Mouse (Mus musculus): Measurements from ENCODE around the gene Gpr146. TPM values are rescaled to one million over a fixed set of nuclear protein-coding genes. Genes with fewer than 3 reads are reported as not detected.

Gpr146 gene
- polyA plus RNA-seq, 1 experiment from 2014 or later, result 3.5 TPM

DNA sequence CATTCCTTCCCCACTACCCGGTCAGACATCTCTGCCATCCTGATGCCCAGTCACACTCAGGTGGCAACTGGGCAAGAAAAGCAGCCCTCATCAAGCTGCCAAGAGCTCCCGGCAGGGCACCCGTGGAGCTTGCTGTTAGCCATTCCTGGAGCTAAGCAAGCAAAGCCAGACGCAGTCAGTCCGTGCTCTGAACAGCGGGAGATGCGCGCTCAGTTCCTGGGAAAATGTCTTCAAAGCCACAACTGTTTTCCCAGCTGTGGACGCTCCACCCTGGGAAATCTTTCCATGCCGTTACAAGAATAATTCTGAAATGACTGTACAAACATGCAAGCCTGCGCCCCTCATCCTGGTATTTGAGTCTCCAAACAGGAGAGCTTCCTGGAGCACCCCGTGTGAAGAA lies 64.9 kb downstream of the Gpr146 start:
- H3K4me1 ChIP-seq (replicated peaks; ENCODE audit: control insufficient read depth, insufficient read depth), result no peaks in the 10 kb centered on the region; the same call in 1 of the 2 replicates
- no peaks in the 10 kb centered on the region for H3K9me3 ChIP-seq (ENCODE audit: control insufficient read depth, low read length)
- no peaks in the 10 kb centered on the region for H3K27me3 ChIP-seq (ENCODE audit: control insufficient read depth, insufficient read depth, low read length)
- no peak overlapping the region for H3K4me2 ChIP-seq (replicated peaks; ENCODE audit: low read depth)
- H3K9ac ChIP-seq (ENCODE audit: low read length), result no peak overlapping the region; the same call in 1 of the 2 replicates
- 54% methylated on average over 12 of the region's 12 CpGs for WGBS
- no peak for DNase-seq (ENCODE audit: low spot score)
- H3K36me3 ChIP-seq (ENCODE audit: control insufficient read depth, insufficient read depth, low read length), result no peaks in the 10 kb centered on the region
- no peak for ATAC-seq (ENCODE audit: low FRiP score, low TSS enrichment)
- no peak overlapping the region for H3K4me3 ChIP-seq (ENCODE audit: low read depth, low read length)
- no peak for TF ChIP-seq EP300 (optimal IDR thresholded peaks at IDR 0.05)
- TF ChIP-seq CTCF (IDR thresholded peaks at IDR 0.05; ENCODE audit: low read depth), result no peak
- no peak overlapping the region for H3K27ac ChIP-seq (replicated peaks)

DNA sequence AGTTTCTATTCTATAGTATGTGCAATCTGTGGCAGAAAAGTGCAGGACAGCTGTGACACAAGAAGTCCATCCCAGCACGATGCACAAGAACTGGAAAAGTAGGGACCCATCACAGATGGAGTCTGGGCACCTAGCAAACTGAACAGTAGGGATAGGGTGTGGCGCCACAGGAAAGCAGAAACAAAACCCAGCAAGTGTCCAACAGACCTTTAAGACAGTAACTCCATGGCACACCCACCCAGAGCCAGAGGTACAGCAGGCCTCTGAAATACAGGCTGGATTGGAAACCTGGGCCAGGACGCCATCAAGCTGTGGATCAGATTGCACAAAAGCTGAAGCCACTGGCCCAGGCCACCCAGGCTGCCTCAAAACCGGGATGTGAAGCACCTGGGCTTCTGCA lies 65.5 kb downstream of the Gpr146 start:
- WGBS, result 60% methylated on average over 4 of the region's 4 CpGs
- H3K36me3 ChIP-seq (ENCODE audit: control insufficient read depth, insufficient read depth, low read length), result no peaks in the 10 kb centered on the region

DNA sequence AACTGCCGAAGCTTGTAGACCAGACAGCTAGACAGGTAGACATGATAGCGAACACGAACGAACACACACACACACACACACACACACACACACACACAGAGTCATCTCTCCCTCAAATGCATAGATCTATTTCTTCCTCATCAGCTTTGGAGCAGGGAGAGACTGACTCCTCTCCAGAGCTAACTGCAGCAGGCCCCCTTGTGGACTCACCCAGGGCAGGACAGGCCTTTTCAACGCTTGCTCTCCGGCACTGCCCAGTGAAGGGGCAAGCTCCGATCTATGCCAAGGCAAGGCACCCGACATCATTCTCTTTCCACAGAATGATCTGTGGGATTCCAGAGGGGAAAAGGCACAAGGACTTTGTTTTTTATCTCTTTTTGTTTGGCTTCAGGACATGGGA lies 67.8 kb downstream of the Gpr146 start:
- ATAC-seq (ENCODE audit: low FRiP score, low TSS enrichment), result no peak
- TF ChIP-seq CTCF (IDR thresholded peaks at IDR 0.05; ENCODE audit: low read depth) (peak; percentile 68), EP300 (optimal IDR thresholded peaks at IDR 0.05) (no peak)
- Histone ChIP-seq H3K36me3 (ENCODE audit: control insufficient read depth, insufficient read depth, low read length) (no peaks in the 10 kb centered on the region), H3K4me1 (replicated peaks; ENCODE audit: control insufficient read depth, insufficient read depth) (no peaks in the 10 kb centered on the region; the same call in 1 of the 2 replicates), H3K27ac (replicated peaks) (no peak overlapping the region), H3K9me3 (ENCODE audit: control insufficient read depth, low read length) (no peaks in the 10 kb centered on the region), H3K27me3 (ENCODE audit: control insufficient read depth, insufficient read depth, low read length) (no peaks in the 10 kb centered on the region), H3K4me2 (replicated peaks; ENCODE audit: low read depth) (no peak overlapping the region), H3K9ac (ENCODE audit: low read length) (no peak overlapping the region), H3K4me3 (ENCODE audit: low read depth, low read length) (no peak overlapping the region)
- WGBS, result 82% methylated on average over 8 of the region's 8 CpGs
- no peak for DNase-seq (ENCODE audit: low spot score)

More for the DNA sequence above, 65.5 kb downstream of the Gpr146 start:
- no peaks in the 10 kb centered on the region for H3K9me3 ChIP-seq (ENCODE audit: control insufficient read depth, low read length)
- no peak overlapping the region for H3K4me3 ChIP-seq (ENCODE audit: low read depth, low read length)
- no peak overlapping the region for H3K9ac ChIP-seq (ENCODE audit: low read length)
- no peak for TF ChIP-seq CTCF (IDR thresholded peaks at IDR 0.05; ENCODE audit: low read depth)
- no peak for TF ChIP-seq EP300 (optimal IDR thresholded peaks at IDR 0.05)
- H3K4me2 ChIP-seq (replicated peaks; ENCODE audit: low read depth), result no peak overlapping the region
- DNase-seq (ENCODE audit: low spot score), result no peak
- H3K27me3 ChIP-seq (ENCODE audit: control insufficient read depth, insufficient read depth, low read length), result no peaks in the 10 kb centered on the region
- H3K4me1 ChIP-seq (replicated peaks; ENCODE audit: control insufficient read depth, insufficient read depth), result no peaks in the 10 kb centered on the region; the same call in 1 of the 2 replicates
- no peak overlapping the region for H3K27ac ChIP-seq (replicated peaks)
- no peak for ATAC-seq (ENCODE audit: low FRiP score, low TSS enrichment)

MicroRNAs within 50 kb of the gene (microRNA counts, 519-probe panel; counts per million panel counts)
- microRNA mmu-miR-339-3p (not detected), microRNA mmu-miR-339-5p (not detected)

Small RNAs within 50 kb of the gene (microRNA-seq; reads per million reads assigned to microRNA genes)
- gene Mir339, result 357 reads per million, percentile 62 among the genes with 10 or more reads in this experiment

Other genes starting within 250 kb of the Gpr146 start
- 9.6 and 10.6 TPM in 2 replicates for gene Prkar1b, start 227.7 kb upstream of the Gpr146 start, polyA plus RNA-seq (2015; fragmentation: Nextera tagmentation; extraction: Ambion mirVana)
- gene Dnaaf5, start 227.5 kb upstream of the Gpr146 start, polyA plus RNA-seq (2015; fragmentation: Nextera tagmentation; extraction: Ambion mirVana), result 1.9 and 2.3 TPM in 2 replicates
- gene Sun1, start 177.1 kb upstream of the Gpr146 start, polyA plus RNA-seq (2015; fragmentation: Nextera tagmentation; extraction: Ambion mirVana), result 24.0 TPM in 2 replicates
- gene Get4, start 125.4 kb upstream of the Gpr146 start, polyA plus RNA-seq (2015; fragmentation: Nextera tagmentation; extraction: Ambion mirVana), result 132 and 133 TPM in 2 replicates
- 13.8 and 14.9 TPM in 2 replicates for gene Adap1, start 52.1 kb upstream of the Gpr146 start, polyA plus RNA-seq (2015; fragmentation: Nextera tagmentation; extraction: Ambion mirVana)
- gene Cox19, start 26.3 kb upstream of the Gpr146 start, polyA plus RNA-seq (2015; fragmentation: Nextera tagmentation; extraction: Ambion mirVana), result 109 and 114 TPM in 2 replicates
- gene Cyp2w1, start 25.1 kb upstream of the Gpr146 start, polyA plus RNA-seq (2015; fragmentation: Nextera tagmentation; extraction: Ambion mirVana), result 4.8 and 8.5 TPM in 2 replicates
- gene C130050O18Rik, start 27.6 kb downstream of the Gpr146 start, polyA plus RNA-seq (2015; fragmentation: Nextera tagmentation; extraction: Ambion mirVana), result 0.41 and 0.46 TPM in 2 replicates
- gene Gper1, start 45.5 kb downstream of the Gpr146 start, polyA plus RNA-seq (2015; fragmentation: Nextera tagmentation; extraction: Ambion mirVana), result 2.8 and 3.2 TPM in 2 replicates
- 19.2 and 19.7 TPM in 2 replicates for gene 3110082I17Rik, start 82.8 kb downstream of the Gpr146 start, polyA plus RNA-seq (2015; fragmentation: Nextera tagmentation; extraction: Ambion mirVana)
- gene Zfand2a, start 106.9 kb downstream of the Gpr146 start, polyA plus RNA-seq (2015; fragmentation: Nextera tagmentation; extraction: Ambion mirVana), result 5.3 and 6.7 TPM in 2 replicates
- gene Uncx, start 165.8 kb downstream of the Gpr146 start, polyA plus RNA-seq (2015; fragmentation: Nextera tagmentation; extraction: Ambion mirVana), result not detected in 2 replicates

Data from stomach, postnatal 0 days (tissue).